Mouse (Mus musculus) cerebellum, postnatal 4 days (tissue): ENCODE data around the gene Atp10a.

Experiments
- DNase-seq, 2 experiments: peaks; one replicate each; pipeline ENCODE4 v3.0.0; 2022; ENCODE audit warnings: low spot score in 2 of 2, mixed read lengths in 1 of 2

Atp10a gene

DNA sequence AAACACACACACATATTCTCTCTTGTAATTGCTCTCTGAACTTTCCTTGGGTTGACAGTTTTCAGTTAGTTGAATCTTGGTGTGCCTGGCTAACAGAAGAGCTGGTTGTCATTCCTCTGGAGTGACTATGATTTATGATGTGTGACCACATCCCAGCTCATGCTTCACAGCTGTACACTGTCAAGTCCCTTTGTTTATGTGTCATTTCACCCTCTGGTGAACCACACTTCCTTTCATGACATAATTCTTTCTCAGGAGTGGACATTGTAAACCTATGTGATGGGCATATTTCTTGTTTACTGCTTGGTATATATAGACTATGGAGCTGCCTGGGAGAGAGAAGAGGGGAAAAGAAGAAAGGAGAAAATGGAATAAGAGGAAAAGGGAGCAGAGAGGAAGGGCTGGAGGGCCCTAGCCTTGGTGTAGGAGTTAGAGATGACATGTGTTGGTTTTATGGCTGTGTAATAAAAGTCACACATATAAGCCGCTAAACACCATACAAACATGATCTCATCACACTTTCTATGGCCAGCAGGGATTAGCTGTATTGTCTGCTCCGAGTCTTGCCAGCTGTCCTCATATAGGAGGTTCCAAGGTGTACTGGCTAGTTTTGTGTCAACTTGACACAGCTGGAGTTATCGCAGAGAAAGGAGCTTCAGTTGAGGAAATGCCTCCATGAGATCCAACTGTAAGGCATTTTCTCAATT is 81.0 kb downstream of the Atp10a start:
- DNase-seq = no peak

GRCm38 (mm10) chr7:58740196-58740595 is 84.2 kb downstream of the Atp10a start:
- no peak for DNase-seq

- DNase-seq = no peak
Observed at GRCm38 (mm10) chr7:58740842-58741241, 84.9 kb downstream of the Atp10a start.

DNA sequence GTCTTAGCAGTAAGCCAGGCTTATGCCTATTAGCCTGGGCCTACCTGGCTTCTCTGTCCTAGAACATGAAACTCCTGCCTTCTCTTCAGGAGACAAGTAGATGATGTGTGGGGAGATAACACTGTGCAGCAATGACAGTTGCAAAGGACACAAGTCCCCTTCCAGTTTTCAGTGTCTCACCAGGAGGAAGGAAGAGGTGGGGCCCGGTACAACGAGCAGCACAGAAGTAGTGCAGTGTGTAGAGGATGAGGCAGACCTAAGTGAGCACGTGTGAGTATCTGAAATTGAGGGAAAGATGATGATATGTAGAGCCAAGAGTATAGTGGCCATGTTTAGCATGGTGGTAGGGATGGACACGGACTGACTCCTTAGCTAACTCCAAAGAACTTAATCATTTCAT is 86.0 kb downstream of the Atp10a start:
- DNase-seq = no peak

DNA sequence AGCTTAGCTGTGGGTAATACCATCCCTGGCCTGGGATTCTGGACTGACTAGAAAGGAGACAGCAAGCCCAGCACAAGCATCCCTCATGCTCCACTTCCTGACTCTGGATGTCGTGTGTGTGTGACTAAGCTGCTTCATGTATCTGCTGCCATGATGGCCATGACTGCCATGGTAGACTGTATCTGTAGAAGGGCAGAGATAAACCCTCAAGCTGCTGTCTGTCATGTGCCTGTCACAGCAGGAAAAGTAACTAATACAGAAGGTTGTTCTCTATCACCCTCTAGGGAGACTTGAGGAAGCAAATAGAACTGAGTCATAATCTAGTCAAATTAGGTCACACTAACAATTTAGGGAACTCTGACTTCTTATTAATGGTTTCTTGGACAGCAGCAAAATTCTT is 86.7 kb downstream of the Atp10a start:
- no peak for DNase-seq

DNA sequence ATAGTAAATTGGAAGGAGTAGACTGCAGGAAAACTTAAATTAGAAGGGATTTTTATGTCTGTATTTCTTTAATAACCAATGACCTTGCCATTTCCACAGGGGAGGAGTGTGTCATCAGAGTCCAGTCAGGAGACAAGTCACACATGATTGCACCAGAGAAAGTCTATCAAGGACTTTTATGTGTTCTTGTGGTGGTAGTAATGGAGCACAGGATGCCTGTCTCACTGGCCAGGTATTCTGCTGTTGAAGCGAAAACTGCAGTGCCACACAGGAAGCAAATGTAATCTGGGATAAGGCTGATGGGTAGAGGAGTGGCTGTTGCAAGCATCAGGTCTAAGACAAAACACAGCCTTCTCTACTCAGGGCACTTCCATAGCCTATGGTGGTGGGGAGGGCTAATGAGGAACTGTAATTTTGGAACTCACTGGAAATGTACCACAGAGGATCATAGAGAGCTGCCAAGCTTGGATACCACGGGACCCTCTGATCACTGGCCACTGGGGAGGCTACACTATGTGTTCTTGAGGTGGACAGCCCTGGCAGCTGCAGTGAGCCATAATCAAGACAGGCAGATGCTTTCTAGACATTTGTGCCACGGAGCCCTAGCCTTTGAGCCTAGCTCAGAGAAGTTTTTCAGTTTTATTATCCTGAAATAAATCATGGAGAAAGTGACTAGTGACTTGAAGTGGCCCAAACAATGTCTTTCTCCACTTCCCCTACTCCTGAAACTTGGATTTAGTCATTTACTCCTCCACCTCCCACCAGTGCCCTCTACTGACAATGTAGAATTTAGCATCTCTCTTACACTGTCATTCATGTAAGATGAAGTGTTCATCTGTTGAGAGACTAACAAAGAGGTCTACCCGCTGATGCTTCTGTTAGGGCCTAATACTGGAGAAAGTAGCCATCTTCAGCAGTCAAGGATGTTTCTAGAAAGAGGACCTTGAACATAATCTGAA is 87.7 kb downstream of the Atp10a start:
- DNase-seq = no peak

DNA sequence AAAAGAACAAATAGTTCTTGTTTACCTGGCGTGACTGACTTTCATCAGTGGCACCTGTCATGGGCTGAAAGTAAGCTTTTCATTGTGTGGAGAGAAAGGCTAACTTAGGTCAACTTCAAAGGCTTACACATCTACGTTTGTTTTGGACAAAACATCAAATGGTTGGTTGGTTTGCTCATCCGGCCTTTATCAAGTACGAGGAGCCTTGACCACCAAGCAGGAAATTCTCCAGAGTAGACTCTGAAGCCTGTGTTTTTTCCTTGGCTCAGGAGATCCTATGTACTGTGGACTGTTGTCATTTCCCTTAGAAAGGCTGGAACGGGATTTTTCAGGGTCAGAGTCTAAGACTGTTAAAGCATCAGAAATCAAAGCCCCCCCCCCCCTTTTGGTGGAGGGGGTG is 90.9 kb downstream of the Atp10a start:
- DNase-seq = no peak

GRCm38 (mm10) chr7:58749904-58750612 is 94.1 kb downstream of the Atp10a start:
- DNase-seq = no peak

DNA sequence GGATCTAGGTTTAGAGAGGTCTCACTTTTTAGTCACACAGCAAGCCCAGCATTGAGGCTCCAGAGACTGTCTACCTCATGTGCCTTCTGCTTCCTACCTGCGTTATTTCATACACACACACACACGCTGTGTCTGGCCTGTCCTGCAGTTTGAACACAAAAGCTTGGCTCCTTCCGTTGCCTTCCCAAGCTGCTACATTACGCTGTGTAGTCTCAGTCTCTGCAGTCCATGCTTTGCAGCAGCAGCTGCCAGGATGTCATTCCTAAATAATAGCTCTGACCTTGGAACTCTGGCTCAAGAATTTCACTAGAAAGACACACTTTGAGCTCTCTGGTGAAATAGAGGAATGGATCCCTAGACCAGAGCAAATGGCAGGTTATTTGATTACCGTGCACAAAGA is 96.1 kb downstream of the Atp10a start:
- DNase-seq = no peak

DNA sequence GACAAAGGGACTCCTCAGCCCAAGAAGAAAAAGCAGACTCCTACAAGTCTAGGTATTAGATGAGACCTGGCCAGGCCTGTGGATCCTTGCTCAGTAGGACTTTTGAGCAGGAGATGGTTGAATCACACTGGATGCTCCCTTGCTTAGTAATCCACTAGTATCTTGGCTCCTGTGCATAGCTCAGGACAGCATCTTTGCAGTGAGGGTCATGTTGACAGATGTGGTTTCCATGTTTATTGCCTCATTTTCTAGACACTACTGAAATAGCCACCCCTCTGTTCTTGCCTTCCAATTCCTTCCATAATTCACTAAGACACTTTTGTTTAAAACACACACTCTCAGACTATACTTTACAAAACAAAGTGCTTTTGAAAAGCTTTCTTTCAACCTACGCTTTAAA is 98.1 kb downstream of the Atp10a start:
- DNase-seq = no peak

DNA sequence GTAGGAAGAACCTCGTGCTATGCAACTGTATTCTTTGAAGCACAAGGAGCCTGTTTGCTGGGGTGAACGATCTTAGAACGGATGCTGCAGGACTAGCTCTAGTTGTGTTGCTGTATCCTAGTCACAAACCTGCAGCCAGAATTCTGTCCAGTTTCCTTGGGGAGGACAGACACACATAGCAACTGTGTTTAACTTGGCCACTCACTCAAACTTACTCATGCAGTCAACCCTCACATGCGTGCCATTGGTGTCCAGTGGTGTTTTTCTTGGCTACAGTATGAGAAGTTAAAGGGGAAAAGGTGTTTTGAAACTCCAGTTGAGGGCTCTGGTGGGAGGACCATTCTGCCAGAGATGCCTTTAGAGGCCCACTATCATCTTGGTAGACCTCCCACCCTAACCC is 98.6 kb downstream of the Atp10a start:
- DNase-seq = no peak

DNA sequence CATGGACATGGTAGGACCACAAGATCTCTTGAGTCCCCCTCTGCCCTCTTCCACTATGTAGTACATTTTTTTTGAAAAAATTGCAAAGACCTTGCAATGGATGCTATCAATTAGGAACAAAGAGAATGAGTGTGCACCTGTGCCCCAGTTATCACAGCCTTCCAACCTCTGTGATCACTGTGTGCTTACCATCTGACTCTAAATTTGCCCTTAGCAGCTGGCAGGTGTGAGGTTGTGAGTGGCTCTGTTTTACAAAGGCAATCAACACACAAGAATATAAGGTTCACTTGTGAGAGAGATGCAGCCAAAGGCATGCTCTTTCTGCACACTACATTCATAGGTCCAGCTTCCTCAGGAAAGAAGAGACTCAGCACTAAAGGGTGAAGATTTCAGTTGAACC is 99.1 kb downstream of the Atp10a start:
- DNase-seq = no peak

- no peak for DNase-seq
Observed at GRCm38 (mm10) chr7:58755846-58756245, 99.9 kb downstream of the Atp10a start.

DNA sequence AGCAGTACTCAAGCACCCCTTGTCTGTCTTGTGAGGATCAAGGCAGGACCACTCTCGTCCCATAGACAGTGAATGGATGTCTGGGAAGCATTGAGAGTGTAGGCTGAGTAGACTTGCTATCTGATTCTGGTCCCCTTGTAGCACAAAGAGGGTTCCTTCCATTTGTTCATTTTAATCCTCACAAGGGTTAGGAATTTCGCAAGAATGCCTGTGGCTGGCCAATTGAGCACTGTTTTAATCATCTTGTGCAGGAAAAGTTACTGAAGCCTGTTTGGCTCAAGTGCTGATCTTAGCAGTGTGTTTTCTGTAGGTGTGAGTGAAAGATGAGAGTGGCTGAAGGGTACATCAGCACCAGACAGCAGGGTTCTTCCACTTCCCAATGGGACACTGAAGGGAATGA is 101.4 kb downstream of the Atp10a start:
- DNase-seq = no peak

DNA sequence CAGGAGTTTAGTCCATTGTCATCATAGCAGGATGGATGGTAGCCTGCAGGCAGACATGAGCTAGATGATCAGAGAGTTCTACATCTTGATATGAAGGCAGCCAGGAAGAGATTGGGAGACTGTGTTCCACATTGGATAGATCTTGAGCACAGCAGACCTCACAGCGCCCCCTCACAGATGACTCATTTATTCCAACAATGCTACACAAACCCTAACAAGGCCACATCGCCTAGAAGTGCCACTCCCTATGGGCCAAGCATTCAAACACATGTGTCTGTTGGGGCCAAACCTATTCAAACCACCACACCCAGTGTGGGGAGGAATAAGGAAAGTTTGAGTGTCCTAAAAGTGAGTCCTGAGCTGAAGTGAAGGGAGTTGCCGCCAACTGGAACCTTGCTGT is 102.4 kb downstream of the Atp10a start:
- no peak for DNase-seq

DNA sequence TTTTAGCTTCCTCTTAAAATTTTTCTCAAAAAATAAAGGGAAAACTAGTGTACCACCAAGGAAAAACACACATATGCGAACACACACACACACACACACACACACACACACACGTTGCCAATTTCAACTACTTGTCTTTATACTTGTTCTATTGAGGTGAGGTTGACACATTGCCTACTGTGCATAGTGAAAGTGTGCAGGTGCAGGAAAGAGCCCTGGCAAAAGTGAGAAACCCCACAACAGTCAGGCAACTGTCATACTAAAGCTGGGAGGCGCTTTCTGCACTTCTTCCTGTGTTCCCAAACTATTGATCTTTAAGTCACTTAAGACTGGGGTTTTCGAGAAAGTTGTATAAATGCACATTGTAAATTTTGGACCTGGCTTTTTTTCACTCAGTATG is 103.3 kb downstream of the Atp10a start:
- DNase-seq = no peak

DNA sequence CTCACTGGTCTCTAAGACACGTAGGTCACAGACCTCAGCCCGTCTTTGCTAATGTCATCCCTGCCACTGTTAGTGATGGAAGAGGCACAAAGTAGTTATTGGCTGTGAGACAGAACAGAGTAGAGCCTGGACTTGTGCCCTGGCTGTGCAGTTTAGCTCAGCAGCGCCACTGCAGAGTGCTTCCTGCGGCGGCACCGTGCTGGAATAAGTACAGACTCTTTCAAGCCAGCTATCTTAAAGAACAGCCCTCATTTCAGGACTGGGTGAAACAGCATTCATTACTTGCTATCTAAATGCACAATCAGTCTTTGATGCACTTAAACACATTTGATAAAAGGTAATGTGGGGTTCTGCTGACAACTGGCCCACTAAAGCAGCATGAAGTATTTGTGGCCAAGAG is 111.3 kb downstream of the Atp10a start:
- DNase-seq = peak in 1 of 2 experiments; percentile 22

GRCm38 (mm10) chr7:58768253-58768652 is 112.3 kb downstream of the Atp10a start:
- DNase-seq = no peak

DNA sequence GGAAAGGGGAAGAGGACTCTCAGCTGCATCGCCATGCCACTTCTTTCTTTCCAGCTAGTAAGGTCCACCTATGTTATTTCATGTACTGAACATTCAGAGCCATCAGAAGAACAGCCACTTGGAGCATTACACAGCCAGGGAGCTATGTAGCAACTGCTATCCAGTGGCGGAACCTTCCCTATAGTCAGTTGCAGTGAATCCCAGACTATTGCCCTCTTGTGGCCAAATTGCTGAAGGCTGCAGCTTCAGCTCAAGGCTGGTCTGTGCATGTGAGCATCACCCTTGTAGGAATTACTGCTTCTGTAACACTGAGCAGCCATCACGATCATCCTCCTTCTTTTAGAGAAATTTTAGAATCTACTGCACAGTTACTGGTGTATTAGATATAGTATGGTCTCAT is 114.3 kb downstream of the Atp10a start:
- no peak for DNase-seq

DNA sequence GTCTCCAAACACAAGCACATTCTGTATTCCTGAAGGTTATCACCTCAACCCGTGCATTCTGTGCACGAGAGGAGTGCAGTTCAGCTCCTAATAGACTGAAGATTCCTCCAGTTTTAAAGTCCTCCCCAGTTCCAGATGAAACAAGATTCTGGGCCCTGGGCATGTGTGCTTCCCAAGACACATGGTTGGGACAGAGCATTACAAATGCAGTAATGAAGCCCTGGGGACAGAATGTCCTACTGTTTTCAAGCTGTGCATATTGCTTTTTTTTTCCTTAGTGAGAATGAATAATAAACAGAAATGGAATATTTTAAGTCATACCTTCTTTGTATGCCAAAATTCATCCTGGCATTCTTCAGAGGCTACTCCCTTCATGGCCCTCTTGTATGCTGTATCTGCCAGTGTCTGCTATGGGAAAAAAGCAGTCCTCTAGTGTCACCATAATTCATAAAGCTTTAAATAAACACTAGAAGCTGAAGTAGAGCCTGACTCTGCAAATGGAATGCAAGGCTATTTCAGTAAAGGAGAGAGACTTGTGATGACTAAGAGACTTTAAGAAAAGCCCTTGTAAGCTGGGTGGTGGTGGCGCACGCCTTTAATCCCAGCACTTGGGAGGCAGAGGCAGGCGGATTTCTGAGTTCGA is 116.2 kb downstream of the Atp10a start:
- DNase-seq = no peak

- no peak for DNase-seq
Observed at GRCm38 (mm10) chr7:58779146-58779545, 123.2 kb downstream of the Atp10a start.

GRCm38 (mm10) chr7:58786986-58787385 is 131.0 kb downstream of the Atp10a start:
- no peak for DNase-seq
